Mouse (Mus musculus): ENCODE measurements around the gene Togaram2. TPM values are rescaled to one million over a fixed set of nuclear protein-coding genes. Genes with fewer than 3 reads are reported as not detected.

Gene Togaram2
- polyA plus RNA-seq, 1 experiment from 2014 or later: not detected

DNA sequence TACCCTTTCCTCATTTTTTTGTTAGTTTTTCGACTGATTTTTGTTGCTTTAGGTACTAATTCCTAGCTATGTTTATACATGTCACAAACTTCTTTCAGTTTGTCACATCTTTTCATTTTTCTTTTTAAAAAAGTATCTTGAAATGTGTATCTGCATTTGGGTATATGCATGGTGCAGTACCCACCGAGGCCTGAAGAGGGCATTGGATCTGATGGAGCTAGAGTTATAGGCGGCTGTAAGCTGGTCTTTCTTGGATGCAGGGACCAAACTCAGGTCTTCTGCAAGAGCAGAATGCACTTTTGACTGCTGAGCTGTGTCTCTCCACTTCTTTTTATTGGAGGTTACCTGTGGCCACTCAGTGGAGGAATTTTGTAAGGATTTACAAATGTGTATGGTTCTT, 105.6 kb downstream of the Togaram2 start:
- Histone ChIP-seq H3K4me3 (replicated peaks) (no peak overlapping the region), H3K4me2 (no peak overlapping the region), H3K27me3 (peaks cover 27% of the 10 kb centered on the region), H3K36me3 (replicated peaks) (no peaks in the 10 kb centered on the region), H3K9me3 (replicated peaks) (0 out of 2 replicates have a peak, but pooled peaks cover 5% of the 10 kb centered on the region), H3K9ac (no peak overlapping the region), H3K27ac (replicated peaks) (no peak overlapping the region), H3K4me1 (replicated peaks) (no peaks in the 10 kb centered on the region)
- 41% methylated on average over 3 of the region's 3 CpGs for WGBS (ENCODE audit: insufficient replicate concordance)
- no peak for ATAC-seq (ENCODE audit: insufficient read depth)

Other genes starting within 250 kb of the Togaram2 start
- gene Gm4707, start 213.3 kb upstream of the Togaram2 start, polyA plus RNA-seq (2015; fragmentation: Nextera tagmentation; extraction: Ambion mirVana): 1.3 and 1.5 TPM in 2 replicates
- 28.6 and 30.6 TPM in 2 replicates for gene Smchd1, start 197.9 kb upstream of the Togaram2 start, polyA plus RNA-seq (2015; fragmentation: Nextera tagmentation; extraction: Ambion mirVana)
- gene Ndc80, start 146.4 kb upstream of the Togaram2 start, polyA plus RNA-seq (2015; fragmentation: Nextera tagmentation; extraction: Ambion mirVana): 31.5 and 32.2 TPM in 2 replicates
- 0.17 and 0.32 TPM in 2 replicates for gene Spdya, start 121.2 kb upstream of the Togaram2 start, polyA plus RNA-seq (2015; fragmentation: Nextera tagmentation; extraction: Ambion mirVana)
- gene Wdr43, start 57.4 kb upstream of the Togaram2 start, polyA plus RNA-seq (2015; fragmentation: Nextera tagmentation; extraction: Ambion mirVana): 32.9 and 33.3 TPM in 2 replicates
- 0.05 TPM in 1 of 2 replicates, not detected in the other for gene Pcare, start 79.6 kb downstream of the Togaram2 start, polyA plus RNA-seq (2015; fragmentation: Nextera tagmentation; extraction: Ambion mirVana)
- gene Clip4, start 95.2 kb downstream of the Togaram2 start, polyA plus RNA-seq (2015; fragmentation: Nextera tagmentation; extraction: Ambion mirVana): 0.36 and 0.46 TPM in 2 replicates

Data from liver, embryonic 15.5 days (tissue).